Mouse (Mus musculus) thymus, postnatal 4 days (tissue): ENCODE measurements around the gene Slc29a3.

ENCODE experiments used
- DNase-seq: peaks from one replicate; pipeline ENCODE4 v3.0.0; 2021

Gene Slc29a3

DNA sequence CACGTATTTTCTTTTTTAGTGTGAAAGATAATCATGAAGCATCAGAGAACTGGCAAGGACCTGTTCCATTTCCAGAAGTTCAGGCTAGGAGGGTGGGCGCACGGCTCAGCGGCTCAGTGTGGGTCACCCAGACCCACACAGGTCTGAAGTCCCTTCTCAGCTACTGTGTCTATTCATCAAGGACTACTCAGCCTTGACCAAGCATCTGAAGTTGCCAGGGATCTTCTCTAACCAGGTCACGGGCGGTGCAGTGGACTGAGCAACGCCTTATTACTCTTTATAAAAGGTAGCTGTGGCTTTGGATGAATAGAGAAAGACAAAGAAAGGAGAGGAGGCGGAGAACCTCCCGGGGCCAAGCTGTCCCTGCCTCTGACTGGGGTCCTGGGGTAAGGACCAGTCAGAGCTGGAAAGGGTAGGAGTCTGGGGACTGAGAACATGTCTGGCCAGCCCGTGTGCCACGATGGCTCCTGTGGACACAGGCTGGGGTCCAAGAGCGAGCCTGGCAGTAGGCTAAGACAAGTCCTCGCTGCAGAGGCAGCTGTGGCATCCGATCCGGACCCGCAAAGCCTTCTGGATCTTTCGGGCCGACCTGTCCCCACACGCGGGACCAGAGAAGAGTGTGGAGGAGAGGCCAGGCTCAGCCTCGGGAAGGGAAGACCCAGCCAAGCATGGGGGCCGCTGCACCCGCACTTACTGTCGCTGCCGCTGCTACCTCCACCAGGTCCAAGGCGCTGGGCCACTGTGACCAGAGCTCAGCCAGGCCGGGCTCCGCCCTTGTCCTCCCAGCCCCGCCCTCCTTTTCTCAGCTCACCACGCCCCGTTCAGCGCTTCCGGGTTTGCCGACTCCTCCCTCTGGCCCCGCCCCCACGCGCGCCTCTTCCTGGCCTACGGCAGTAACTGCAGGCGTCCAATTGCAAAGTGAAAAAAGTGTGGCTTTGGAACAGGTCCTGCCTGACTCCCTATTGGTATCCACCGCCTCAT lies at the start of gene Slc29a3:
TSS of gene Slc29a3 (minus strand) at position 755 of the 981 bp plus-strand sequence.
- peak; percentile 100 for DNase-seq

DNA sequence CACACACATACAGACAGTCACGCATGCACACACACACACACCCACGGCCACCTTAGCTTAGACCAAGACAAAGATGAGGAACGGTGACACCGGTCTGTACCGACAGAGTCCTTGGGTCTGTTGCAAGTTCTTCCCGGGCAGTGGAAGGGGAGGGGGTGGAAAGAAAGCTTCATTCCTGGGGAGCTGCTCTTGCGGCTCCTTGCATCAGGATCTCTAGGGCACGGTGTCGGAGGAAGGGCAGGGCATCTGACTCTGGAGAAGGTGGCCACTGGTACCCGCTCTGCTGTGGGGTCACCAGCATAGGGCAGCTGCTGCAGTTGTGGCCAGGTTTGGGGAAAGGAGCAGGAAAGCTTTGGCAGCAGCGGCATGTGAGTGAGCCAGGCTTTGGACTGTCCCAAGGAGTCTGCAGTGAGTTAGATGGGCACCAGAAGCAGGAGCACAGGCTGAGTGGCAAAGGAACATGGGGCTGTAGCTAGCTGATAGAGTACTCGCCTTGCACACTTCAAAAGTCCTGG lies 49.4 kb upstream of the Slc29a3 start:
- no peak for DNase-seq

DNA sequence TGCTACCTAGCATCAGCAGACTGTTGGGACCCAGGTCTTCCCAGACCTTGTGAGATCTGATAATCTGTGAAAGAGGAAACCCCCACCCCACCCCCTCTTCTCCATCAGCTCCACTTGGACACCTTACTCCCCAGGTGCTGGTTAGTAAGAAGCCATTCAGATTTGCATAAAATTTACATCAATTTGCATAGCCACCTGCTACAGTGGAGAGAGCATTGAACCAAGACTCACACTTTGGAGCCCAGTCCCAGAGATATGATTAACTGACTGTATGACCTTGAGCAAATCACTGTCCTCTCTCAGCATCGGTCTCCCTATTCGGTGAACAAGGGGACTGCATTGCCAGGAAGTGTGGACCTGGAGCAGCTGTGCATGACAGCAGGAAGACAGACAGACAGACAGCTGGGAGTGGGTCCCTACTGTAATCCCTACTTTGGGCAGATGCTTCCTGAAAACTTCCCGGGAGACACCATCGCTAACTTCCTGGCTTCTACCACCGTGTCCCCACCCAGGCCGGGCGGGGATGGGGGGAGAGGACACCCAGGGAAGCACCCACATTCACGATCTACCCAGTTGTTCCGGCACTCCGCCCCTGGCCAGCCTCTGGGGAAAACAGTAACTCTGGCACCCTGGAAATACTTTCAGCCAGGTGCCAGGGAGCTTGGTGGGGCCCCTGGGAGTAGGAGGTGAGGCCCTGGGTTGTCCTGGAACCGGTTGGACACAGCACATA lies 48.7 kb upstream of the Slc29a3 start:
- DNase-seq, result no peak

DNA sequence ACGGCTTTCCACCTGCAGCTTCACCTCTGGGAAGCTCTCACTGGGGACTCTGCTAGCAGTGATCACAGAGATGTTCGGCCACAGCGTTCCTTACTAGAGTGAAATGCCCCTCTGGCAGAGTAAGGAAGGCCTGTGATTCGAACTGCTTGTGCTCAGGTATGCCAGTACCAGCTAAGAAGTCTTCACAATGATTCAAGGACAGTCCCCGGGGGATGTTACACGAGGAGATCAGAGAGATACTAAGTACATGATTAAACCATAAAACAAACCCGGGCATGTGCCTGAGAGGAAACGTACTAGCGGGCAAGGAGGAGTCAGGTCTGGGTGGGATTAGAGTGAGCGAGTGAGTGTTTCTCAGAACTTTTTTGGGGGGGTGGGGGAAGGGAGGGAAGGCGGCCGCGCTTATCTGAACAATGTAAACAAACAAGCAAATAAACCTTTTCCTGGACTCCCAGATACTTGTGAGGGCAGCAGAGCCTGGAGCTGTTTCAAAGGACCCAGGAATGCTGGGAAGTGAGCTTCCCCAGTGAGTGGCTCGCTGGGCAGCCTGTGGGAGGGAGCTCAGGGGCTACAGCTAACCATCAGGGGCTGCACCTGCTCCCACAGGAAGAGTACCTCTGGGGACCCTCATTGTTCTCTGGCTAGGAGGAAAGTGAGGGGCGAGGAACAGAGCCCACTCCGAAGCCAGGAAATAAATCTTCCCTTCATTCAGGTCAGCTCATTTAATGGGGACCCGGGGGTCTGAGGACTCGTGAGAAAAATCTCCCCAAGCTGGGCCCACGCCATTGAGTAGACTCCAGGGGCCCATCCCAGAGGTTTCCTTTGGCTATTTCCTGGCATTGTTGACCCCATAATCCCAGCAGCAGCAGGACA lies 47.9 kb upstream of the Slc29a3 start:
- no peak for DNase-seq

DNA sequence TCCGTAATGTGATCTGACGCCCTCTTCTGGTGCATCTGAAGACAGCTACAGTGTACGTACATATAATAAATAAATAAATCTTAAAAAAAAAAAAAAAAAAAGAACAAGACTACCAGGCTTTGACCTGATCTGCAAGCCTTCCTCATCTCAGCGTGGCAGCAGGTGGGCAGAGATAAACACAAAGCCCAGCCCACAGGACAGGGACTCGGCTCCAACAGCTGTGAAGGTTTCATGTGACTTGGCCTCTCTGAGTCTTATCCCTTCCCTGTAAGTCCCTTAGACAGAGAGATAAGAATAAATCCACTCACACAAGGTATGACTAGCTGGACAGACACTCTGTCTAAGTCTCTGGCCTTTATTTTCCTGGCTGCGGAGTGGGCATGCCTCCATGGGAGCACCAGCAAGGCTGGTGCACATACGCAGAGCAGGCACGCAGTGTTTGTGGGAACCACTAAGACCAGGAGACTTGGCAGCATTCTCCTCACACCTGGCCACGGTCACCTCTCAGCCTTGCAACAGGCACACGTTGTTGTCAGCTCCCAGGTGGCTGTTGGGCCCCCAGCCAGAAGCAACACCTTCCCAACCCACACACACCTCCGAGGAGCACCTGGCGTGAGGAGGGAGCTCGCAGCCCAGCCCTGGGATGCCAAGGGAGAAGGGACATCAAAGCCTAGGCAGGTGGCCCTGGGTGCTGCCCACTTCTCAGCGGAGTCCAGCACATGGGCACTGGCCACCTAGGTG lies 45.3 kb upstream of the Slc29a3 start:
- no peak for DNase-seq

DNA sequence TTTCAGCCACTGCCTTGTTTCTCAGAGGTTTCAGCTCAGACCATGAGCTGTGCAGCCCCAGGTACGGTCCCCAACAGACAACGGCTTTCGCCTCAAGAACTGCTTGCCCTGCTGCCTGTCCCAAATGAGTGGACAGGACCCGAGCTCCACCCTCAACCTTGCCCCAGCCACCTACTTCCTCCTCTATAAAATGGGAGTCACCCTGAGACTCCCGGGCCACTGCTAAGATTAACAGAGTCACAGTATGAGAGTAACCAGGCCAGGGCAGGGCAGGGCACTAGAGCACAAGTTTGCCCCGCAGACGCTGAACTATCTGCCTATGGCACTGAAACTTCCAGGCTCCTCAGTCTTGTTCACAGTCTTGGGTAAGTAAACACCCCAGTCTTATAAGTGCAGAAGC lies 43.9 kb upstream of the Slc29a3 start:
- DNase-seq, result no peak

DNA sequence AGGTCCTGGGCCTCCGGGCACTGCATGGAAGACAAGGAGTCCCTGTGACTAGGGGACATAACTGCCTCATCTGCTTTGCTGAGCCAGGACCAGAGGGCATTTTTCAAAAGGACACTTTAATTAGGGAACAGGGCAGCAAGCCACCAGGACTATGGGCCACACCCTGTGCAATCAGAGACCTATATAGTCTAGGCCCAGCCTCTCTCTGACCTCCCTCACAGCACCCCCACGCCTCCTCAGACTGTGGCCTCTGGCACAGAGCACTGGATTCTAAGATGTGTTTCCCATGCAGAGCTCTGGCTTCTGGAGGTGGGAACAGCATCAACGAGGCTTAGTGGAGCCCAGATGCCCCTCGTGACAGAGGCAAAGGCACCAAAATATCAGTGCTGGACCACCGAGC lies 43.4 kb upstream of the Slc29a3 start:
- DNase-seq, result no peak

DNA sequence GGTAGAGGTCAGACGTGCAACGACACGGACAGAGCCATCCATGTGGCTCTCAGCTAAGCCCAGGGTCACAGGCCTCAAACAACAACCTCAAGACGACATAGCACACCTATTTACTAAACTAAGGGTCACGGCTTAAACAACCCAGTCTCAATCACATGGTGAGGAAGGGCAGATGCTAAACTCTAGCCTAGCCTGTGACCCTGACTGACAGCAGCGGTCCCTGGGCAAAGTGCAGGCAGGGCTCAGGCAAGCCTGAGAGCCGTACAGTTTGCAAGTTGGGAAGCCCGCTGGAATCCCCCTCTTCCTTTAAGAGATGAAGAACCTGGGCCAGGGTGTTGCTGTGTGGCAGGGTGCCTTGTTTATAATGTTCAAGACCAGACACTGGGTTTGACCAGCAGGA lies 42.2 kb upstream of the Slc29a3 start:
- DNase-seq, result no peak

DNA sequence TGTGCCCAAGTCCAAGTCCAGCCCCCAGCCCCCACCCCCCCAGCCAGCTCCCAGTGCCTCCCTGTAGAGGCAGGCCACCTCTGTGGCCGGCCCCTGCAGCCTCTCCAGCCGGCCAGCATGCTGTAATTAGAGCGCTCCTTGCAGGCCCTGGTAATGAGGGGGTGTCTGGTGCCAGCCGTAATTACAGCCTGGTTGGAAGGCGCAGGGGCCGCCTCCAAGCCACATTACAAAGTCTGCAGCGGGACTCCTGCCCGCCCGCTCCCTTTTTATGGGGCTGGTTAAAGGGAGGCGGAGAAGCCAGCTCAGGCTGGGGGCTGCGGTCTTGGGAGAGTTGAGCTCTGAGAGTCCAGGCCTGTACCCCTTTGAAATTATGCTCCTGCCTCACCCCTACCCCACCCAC lies 41.8 kb upstream of the Slc29a3 start:
- DNase-seq, result no peak

DNA sequence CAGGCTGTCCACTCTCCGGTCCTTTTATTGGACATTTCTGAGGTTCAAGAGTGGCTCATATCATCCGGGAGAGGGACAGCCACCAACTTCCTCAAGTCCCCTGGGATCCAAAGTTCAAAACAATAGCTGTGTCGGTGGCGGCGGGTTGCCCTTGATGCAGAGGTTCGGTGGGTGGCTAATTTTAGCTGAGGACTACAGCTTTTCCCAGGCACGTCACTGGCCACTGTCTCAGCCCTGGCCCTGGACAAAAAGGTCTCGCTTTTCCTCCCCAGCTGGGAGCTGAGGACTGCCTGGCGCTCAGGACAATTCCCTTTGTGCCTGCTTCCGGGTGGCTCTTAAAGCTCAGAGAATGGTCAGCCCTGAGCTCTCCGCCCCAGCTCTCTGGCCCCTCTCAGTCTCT lies 40.2 kb upstream of the Slc29a3 start:
- DNase-seq, result no peak

DNA sequence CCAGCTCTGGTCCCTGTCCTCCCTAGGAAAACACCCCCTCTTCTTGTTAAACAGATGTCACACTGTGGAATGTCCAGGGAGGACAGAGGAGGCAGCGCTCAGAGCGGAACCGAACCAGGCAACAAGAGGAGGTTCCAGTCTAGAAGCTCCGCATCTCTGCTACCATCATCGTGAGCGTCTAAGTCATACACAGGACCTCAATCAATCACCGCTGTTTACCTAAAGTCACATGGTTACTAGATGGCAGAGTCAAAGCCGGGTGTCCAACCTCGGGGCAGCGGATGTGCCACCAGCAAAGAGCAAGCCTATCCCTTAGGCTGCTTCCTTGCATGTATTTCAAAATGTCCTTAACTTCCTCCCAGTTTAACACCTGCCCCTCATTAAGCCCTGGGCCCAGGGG lies 39.8 kb upstream of the Slc29a3 start:
- no peak for DNase-seq

DNA sequence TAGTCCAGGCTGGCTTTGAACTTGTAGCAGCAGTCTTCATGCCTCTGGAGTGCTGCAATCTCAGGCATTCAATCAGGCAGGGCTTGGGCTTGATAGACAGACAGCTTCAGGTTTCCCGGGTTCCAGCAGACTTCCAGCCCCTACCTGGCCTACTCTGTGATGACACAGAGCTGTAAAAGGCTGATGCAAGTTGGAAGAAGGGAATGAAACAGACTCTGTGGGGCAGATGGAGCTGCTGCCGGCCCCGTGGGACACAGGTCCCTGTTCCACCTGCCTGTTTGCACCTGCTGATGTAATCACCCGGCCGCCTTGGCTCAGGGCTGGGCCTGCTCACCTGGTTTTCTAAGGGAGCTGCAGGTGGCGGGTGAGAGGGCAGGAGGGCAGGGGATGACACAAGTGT lies 38.3 kb upstream of the Slc29a3 start:
- no peak for DNase-seq

DNA sequence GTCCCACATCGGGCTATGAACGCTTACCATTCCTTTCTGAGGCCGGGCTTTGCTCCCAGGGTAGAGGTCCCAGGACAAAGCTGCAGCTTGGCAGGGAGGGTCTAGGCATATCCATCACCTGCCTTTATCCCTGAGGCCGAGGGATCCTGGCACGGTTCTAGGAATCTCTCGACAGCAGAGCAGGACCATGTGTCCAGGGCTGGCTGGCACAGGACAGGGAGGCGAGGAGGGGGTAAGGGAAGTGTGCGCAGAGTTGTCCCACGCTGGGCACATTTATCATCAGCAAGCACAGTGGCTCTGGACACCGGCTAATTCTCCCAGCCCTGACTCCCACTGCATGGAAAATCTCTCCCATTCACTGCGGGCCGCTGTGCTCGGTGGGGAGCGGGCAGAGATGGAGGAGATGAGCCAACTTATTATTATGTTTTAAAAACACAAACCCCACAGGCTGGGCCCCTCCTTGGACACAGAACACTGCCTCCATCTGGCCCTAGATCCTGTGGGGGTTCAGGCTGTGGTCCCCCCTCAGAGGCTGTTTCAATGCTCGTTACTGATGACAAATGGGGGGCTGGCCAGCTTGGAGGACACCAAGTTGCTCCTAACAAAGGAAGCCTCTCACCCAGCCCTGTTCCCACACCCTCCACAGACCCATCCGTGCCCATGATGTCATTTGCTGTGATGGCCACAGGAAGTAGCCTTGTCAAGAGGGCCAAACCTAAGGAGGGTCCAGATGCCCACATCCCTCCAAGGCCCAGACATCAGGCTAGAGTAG lies 34.9 kb upstream of the Slc29a3 start:
- DNase-seq, result no peak

DNA sequence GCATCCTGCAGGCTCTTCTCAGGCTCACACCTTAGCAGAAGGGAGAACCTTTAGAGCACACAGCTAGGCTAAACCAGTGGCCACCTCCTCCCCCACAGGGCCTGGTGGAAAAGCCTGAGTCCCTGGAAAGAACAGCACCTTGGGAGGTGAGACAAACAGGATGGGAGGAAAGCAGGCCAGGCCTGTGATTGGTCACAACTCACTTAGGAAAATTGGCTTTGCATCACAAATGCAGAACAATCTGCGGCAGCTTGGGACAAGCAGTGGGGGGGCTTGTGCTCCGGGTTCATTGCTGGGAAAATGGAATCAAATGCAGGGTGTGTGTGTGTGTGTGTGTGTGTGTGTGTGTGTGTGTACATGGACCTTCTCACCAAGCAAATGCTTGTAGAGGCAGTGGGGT lies 31.0 kb upstream of the Slc29a3 start:
- DNase-seq, result no peak

DNA sequence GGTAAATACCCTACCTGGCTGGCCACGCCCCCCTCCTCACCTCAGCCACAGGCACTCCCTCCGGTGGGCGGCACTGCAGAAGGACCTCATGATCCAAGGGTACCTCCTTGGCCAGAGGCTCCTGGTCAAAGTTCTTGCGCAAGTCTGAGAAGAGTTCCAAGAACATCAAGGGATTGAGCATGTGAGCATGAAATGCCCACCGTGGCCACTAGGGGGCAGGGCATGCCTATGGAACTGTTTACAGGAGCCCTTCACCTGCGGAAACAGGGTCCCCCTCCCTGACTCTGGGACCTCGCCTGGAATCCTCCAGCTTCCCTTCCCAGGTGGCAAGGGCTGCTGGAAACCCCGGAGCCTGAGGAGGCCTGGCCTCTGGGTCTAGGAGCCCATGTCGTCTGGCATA lies 27.0 kb upstream of the Slc29a3 start:
- peak; percentile 87 for DNase-seq

DNA sequence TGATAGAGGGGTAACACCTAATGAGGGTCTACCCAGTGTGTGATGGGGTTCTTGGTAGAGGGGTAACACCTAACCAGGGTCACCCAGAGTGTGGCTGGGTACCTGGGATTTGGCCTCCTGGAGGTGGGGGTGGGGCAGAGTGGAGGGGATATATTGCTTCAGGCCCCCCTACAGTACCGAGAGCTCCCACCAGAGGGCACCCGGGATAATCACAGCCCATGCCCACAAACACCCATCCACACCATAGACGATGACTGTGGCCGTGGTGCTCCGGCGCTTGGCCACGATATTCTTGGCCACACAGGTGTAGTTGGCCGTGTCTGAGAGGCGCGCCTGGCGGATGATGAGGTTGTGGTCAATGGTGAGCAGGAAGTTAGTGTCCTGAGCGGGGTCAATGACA lies 25.9 kb upstream of the Slc29a3 start:
- DNase-seq, result peak; percentile 82

DNA sequence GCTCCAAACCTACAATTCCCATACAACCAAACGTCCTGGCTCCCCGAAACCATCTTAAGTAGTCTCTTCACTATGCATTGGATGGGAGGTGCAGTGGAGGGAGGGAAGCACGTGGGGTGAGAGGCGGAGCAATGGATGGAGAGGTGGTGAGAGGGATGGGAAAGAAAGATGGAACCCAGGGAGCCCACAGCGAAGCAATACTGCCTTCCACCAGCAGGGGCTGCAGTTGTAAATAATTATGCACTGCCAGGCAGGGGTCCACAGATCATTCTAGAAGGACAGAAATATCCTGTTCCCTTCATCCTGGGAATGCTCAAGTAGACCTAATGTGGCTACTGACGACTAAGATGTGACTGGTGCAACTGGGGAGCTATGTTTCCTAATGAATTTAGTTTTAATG lies 22.9 kb upstream of the Slc29a3 start:
- peak; percentile 49 for DNase-seq

DNA sequence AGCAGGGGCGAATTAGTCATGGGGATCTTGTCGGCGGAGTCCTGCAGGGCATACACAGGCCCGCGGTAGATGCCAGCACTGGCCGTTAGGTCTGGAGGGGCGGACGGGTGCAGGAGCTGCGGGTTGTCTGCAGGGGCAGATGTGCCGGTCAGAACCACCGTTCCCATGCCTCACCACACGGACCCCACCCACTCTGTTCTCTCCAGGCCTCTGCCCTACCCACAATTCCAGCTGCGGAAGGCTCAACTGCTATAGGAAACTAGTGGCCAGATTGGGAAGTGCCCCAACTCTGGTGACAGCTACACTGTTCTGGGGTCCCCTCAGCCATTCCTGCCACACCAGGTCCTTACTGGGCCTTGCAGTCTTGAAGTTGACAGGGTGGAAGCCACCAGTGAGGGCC lies 22.0 kb upstream of the Slc29a3 start:
- no peak for DNase-seq

DNA sequence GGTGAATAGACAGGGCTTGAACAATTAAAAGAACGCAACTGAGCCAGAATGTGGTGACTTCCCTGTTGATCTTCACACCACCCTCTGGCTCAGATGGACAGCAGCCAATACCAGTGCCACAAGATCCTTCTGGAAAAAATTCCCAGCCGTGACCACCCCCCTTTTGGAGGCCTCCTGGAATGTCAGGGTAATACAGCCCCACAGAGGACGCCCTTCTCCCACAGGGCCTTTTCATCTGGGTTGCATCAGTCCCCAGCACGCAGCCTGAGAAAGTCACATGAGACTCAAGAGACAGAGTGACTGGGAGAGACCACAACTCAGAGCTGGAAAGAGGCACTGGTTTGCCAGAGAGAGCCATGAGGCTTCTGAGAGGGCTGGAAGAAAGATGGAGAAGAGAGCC lies 18.3 kb upstream of the Slc29a3 start:
- no peak for DNase-seq

DNA sequence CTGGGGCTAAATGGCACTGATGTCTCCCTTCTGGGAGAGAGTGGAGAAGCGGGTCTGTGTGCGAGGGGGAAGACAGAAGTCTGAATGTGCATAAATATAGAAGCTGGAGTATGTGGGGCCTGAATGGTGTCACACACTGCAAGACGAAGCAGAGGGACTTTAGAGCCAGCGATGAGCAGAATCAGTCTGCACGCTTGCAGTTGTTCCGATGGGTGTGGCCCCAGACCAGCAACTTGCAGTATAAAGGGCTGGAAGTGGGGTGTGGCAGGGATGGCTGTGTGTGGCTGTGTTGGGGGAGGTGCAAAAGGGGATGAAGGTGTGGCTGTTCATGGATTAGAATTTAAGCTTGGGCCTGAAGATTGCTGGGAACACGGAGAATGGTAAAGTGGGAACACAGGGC lies 16.0 kb upstream of the Slc29a3 start:
- DNase-seq, result no peak

DNA sequence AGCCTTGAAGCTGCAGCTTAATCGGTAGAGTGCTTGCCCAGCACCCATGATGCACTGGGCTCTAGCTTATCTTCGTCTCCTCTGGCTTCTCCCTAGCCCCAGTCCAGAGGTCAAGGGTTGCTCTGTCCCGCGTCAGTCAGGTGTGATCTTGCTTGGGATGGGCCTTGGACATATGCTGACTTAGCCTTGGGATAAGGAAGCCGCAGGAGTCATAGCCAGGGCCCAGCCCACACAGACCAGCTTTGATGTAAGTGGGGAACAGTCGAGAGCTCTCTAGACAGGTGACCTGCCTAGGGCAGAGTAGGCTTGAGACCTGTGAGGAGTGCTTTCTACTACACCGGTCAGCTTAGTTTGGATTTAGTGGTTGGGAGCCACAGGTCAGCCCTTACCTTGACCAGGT lies 14.8 kb upstream of the Slc29a3 start:
- no peak for DNase-seq
